Mouse (Mus musculus): ENCODE measurements at regions not wholly inside any gene's neighbourhood (a gene's known extent, or its start where the extent isn't known, plus 50 kb on each side); places are given as distances from the start of the nearest gene placed in this dataset.
A peak's percentile ranks its signal among the peaks of the same experiment; 100 is the strongest.

DNA sequence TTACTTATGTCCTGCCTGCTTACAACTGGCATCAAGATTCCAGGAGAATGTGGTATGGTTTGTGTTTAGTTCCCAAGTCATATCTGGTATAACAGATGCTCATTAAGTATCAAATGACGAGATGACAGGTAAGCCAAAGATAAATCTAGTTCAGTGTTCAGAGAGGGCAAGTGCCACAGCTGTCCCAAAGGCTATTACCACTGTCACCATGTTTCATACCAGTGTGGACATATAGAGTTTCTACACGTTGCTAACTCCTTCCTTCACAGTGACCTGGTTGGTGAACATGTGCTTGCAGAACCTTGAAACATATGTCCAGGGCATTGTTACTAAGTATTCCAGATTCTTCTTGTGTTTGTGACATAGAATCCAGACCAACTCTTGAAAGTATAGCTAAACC, 438.1 kb upstream of the Gm9747 start:
- H3K36me3 ChIP-seq (ENCODE audit: control insufficient read depth, insufficient read depth): no peaks in the 10 kb centered on the region
- H3K4me3 ChIP-seq (ENCODE audit: insufficient read depth, poor library complexity, severe bottlenecking): no peak overlapping the region
- no peak overlapping the region for H3ac ChIP-seq (ENCODE audit: control insufficient read depth, insufficient read length, low read depth)
- H3K27me3 ChIP-seq (ENCODE audit: control insufficient read depth, insufficient read depth, insufficient read length): no peaks in the 10 kb centered on the region
- no peaks in the 10 kb centered on the region for H3K79me2 ChIP-seq (ENCODE audit: control insufficient read depth, insufficient read depth)
- TF ChIP-seq MYOD1 (IDR thresholded peaks at IDR 0.05; ENCODE audit: control insufficient read depth, insufficient read length, low read depth): no peak
- TF ChIP-seq MYOG (IDR thresholded peaks at IDR 0.05; ENCODE audit: control insufficient read depth, extremely low read depth, insufficient read length): no peak
- H3K79me3 ChIP-seq (ENCODE audit: low read depth): no peaks in the 10 kb centered on the region

DNA sequence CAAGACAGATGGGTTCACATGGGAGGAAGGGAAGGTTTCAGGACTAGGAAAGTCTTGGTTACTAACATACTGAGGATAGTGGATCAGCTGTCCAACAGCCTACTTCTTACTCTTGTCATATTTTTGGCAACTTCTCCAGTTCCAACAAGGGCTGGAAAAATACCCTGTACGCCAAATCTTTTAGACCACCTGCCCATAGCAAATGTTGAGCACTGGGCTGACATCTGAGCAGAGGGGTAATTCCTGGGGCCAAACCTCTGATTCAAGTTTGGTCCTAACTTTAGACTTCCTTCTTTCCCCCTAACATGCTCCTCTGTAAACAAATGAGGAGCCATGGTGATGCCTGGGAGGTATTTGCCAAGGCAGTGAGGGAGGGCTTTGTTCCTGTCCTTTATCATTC, 437.5 kb upstream of the Gm9747 start:
- Histone ChIP-seq H3K79me3 (ENCODE audit: low read depth) (no peaks in the 10 kb centered on the region), H3K4me3 (ENCODE audit: insufficient read depth, poor library complexity, severe bottlenecking) (no peak overlapping the region), H3K79me2 (ENCODE audit: control insufficient read depth, insufficient read depth) (no peaks in the 10 kb centered on the region), H3K36me3 (ENCODE audit: control insufficient read depth, insufficient read depth) (no peaks in the 10 kb centered on the region), H3ac (ENCODE audit: control insufficient read depth, insufficient read length, low read depth) (no peak overlapping the region), H3K27me3 (ENCODE audit: control insufficient read depth, insufficient read depth, insufficient read length) (no peaks in the 10 kb centered on the region)
- TF ChIP-seq MYOD1 (IDR thresholded peaks at IDR 0.05; ENCODE audit: control insufficient read depth, insufficient read length, low read depth) (no peak), CTCF (IDR thresholded peaks at IDR 0.05; ENCODE audit: control insufficient read depth, insufficient read depth, insufficient read length) (no peak), CEBPB (IDR thresholded peaks at IDR 0.05; ENCODE audit: low read depth) (no peak), USF1 (IDR thresholded peaks at IDR 0.05; ENCODE audit: low read depth) (no peak), MAX (IDR thresholded peaks at IDR 0.05) (no peak), FOSL1 (IDR thresholded peaks at IDR 0.05; ENCODE audit: insufficient read depth, low read length, poor library complexity, severe bottlenecking) (no peak), MYOG (IDR thresholded peaks at IDR 0.05; ENCODE audit: control insufficient read depth, extremely low read depth, insufficient read length) (no peak)

DNA sequence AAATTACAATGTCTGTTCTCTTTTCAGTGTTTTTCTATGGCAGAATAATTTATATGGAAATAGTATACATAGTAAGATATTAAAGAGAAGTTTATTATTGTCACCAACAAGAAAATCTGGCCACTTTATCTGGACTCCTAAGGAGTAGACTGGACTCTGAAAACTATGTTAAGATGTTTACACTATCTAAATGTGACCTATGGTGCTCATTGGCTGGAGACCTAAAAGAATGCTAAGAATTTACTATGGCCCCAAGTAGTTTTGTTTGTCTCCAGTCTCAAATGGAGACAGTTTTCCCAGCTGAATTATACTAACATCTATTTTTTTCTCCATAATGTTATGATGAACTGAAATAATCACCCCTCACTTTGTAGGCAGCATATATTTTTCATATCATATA, 421.3 kb upstream of the Gm9747 start:
- H3K79me2 ChIP-seq (ENCODE audit: control insufficient read depth, insufficient read depth): no peaks in the 10 kb centered on the region
- no peaks in the 10 kb centered on the region for H3K36me3 ChIP-seq (ENCODE audit: control insufficient read depth, insufficient read depth)
- no peak overlapping the region for H3K4me3 ChIP-seq (ENCODE audit: insufficient read depth, poor library complexity, severe bottlenecking)
- H3ac ChIP-seq (ENCODE audit: control insufficient read depth, insufficient read length, low read depth): no peak overlapping the region
- no peaks in the 10 kb centered on the region for H3K79me3 ChIP-seq (ENCODE audit: low read depth)
- H3K27me3 ChIP-seq (ENCODE audit: control insufficient read depth, insufficient read depth, insufficient read length): no peaks in the 10 kb centered on the region
- no peak for TF ChIP-seq MYOD1 (IDR thresholded peaks at IDR 0.05; ENCODE audit: control insufficient read depth, insufficient read length, low read depth)
- no peak for TF ChIP-seq CTCF (IDR thresholded peaks at IDR 0.05; ENCODE audit: control insufficient read depth, insufficient read depth, insufficient read length)
- no peak for TF ChIP-seq MYOG (IDR thresholded peaks at IDR 0.05; ENCODE audit: control insufficient read depth, extremely low read depth, insufficient read length)
- no peak for TF ChIP-seq MAX (IDR thresholded peaks at IDR 0.05)
- no peak for TF ChIP-seq USF1 (IDR thresholded peaks at IDR 0.05; ENCODE audit: low read depth)
- no peak for TF ChIP-seq CEBPB (IDR thresholded peaks at IDR 0.05; ENCODE audit: low read depth)
- no peak for TF ChIP-seq FOSL1 (IDR thresholded peaks at IDR 0.05; ENCODE audit: insufficient read depth, low read length, poor library complexity, severe bottlenecking)

DNA sequence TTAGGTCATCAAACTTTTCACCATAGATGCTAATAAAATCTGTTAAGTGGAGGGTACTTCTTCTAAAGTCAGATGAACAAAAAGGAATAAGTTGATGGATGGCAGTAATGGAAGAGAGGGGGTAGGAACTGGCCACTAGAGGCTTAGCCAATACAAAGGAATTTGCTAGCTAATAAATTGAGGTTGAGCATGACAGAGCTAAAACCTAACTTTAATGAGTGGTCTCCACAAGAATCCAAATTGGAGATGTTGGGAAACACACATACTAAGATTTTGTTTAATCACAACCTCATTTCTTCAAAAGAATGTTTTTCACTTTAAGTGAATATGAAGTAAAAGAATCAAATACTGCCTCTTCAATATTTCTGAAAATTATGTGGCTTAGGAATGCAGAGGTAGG, 414.0 kb upstream of the Gm9747 start:
- Histone ChIP-seq H3K36me3 (ENCODE audit: control insufficient read depth, insufficient read depth) (no peaks in the 10 kb centered on the region), H3K4me3 (ENCODE audit: insufficient read depth, poor library complexity, severe bottlenecking) (no peak overlapping the region), H3K27me3 (ENCODE audit: control insufficient read depth, insufficient read depth, insufficient read length) (no peaks in the 10 kb centered on the region), H3K79me2 (ENCODE audit: control insufficient read depth, insufficient read depth) (no peaks in the 10 kb centered on the region), H3ac (ENCODE audit: control insufficient read depth, insufficient read length, low read depth) (no peak overlapping the region), H3K79me3 (ENCODE audit: low read depth) (no peaks in the 10 kb centered on the region)
- no peak for TF ChIP-seq USF1 (IDR thresholded peaks at IDR 0.05; ENCODE audit: low read depth)
- TF ChIP-seq CEBPB (IDR thresholded peaks at IDR 0.05; ENCODE audit: low read depth): peak; percentile 81

DNA sequence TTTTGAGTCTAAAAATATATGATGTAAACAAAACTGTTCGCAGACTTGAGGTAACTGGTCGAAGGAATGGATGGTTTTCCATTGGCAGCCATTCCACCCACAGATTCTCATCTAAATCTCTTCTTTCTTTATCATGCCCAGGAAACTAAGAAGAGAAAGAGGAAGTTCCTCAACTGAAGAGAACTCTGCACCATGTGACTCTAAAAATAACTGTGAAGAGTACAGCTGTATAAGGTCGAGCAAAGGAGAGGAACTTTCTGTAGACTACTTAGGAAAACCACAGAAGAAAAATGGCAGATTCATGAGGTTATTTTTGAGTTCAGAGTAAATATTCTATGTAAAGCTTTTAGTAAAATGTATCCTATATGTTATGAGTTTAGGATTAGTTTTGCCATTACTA, 390.9 kb upstream of the Gm9747 start:
- no peak overlapping the region for H3ac ChIP-seq (ENCODE audit: control insufficient read depth, insufficient read length, low read depth)
- H3K27me3 ChIP-seq (ENCODE audit: control insufficient read depth, insufficient read depth, insufficient read length): no peaks in the 10 kb centered on the region
- H3K79me2 ChIP-seq (ENCODE audit: control insufficient read depth, insufficient read depth): no peaks in the 10 kb centered on the region
- no peaks in the 10 kb centered on the region for H3K36me3 ChIP-seq (ENCODE audit: control insufficient read depth, insufficient read depth)
- TF ChIP-seq CEBPB (IDR thresholded peaks at IDR 0.05; ENCODE audit: low read depth) (no peak), USF1 (IDR thresholded peaks at IDR 0.05; ENCODE audit: low read depth) (no peak), CTCF (IDR thresholded peaks at IDR 0.05; ENCODE audit: control insufficient read depth, insufficient read depth, insufficient read length) (no peak), MYOG (IDR thresholded peaks at IDR 0.05; ENCODE audit: control insufficient read depth, extremely low read depth, insufficient read length) (no peak), FOSL1 (IDR thresholded peaks at IDR 0.05; ENCODE audit: insufficient read depth, low read length, poor library complexity, severe bottlenecking) (no peak), MAX (IDR thresholded peaks at IDR 0.05) (no peak), MYOD1 (IDR thresholded peaks at IDR 0.05; ENCODE audit: control insufficient read depth, insufficient read length, low read depth) (no peak)
- H3K4me3 ChIP-seq (ENCODE audit: insufficient read depth, poor library complexity, severe bottlenecking): no peak overlapping the region
- no peaks in the 10 kb centered on the region for H3K79me3 ChIP-seq (ENCODE audit: low read depth)

DNA sequence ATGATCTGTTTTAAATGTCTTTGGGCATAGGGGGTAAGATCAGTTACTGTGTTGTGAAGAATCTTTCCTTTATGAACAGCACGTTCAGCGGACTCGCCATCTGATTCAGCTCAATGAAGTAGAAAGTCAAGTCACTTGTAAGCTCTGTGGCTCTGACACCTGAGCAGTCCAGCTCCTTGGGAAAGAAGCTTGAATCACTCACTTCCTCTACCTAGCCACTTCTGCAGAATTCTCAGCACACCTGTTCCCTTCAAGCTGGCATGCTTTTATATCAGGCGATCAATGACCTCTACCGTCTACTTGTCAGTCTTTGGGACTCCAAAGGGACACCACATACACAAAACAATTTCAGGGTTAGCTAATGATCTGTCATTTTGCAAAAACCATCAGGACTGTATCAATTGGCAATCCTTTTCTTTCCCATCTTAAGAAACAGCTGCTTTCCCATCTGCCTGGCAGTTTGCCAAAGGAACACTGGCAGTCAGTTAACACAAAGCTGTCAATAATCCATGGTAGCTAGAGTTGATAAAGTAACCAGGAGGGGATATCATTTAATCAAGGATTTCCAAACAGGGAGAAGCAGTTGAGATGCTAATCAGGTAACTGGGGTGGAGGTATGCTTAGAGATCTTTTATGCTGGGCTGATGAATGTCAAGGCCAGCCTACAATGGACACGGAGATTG, 382.3 kb upstream of the Gm9747 start:
- Histone ChIP-seq H3K79me2 (ENCODE audit: control insufficient read depth, insufficient read depth) (no peaks in the 10 kb centered on the region), H3ac (ENCODE audit: control insufficient read depth, insufficient read length, low read depth) (no peak overlapping the region), H3K36me3 (ENCODE audit: control insufficient read depth, insufficient read depth) (no peaks in the 10 kb centered on the region), H3K79me3 (ENCODE audit: low read depth) (no peaks in the 10 kb centered on the region), H3K4me3 (ENCODE audit: insufficient read depth, poor library complexity, severe bottlenecking) (no peak overlapping the region), H3K27me3 (ENCODE audit: control insufficient read depth, insufficient read depth, insufficient read length) (no peaks in the 10 kb centered on the region)
- no peak for TF ChIP-seq CEBPB (IDR thresholded peaks at IDR 0.05; ENCODE audit: low read depth)
- TF ChIP-seq MYOG (IDR thresholded peaks at IDR 0.05; ENCODE audit: control insufficient read depth, extremely low read depth, insufficient read length): no peak
- TF ChIP-seq CTCF (IDR thresholded peaks at IDR 0.05; ENCODE audit: control insufficient read depth, insufficient read depth, insufficient read length): no peak
- TF ChIP-seq MYOD1 (IDR thresholded peaks at IDR 0.05; ENCODE audit: control insufficient read depth, insufficient read length, low read depth): no peak
- no peak for TF ChIP-seq USF1 (IDR thresholded peaks at IDR 0.05; ENCODE audit: low read depth)
- TF ChIP-seq FOSL1 (IDR thresholded peaks at IDR 0.05; ENCODE audit: insufficient read depth, low read length, poor library complexity, severe bottlenecking): no peak
- no peak for TF ChIP-seq MAX (IDR thresholded peaks at IDR 0.05)
